Mouse (Mus musculus) fibroblast of lung, adult 2 months (primary cell): ENCODE measurements around the gene Vmn1r38.
"Not testable (repeated sequence)": the region's sequence is repeated elsewhere in the genome, so short reads cannot be mapped to it uniquely, and the experiment has no call there.

Experiments used
- DNase-seq: peaks from one replicate; pipeline ENCODE4 v3.0.0-alpha.2; 2011; ENCODE audit warnings: low read depth

Vmn1r38 gene

DNA sequence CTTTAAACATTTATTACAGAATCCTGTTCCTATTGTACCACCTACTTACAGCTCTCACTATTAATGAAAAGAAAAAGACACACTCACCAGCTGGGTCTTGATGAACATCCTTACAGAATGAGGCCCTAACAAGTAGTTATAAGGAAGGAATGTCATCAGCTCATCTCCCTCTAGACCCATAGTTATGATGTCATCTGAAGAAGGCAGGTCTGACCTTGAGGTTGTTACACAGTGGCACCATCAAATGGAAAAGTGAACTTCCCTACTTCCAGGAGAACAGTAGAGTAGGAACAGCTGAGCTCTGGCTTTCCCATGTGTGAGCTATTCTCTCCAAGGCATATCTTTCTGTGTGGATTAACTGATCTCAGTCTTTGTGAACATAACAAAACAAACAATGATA lies at the start of gene Vmn1r38:
Gene Vmn1r38, minus strand, starts transcription at position 101 of the 400 bp plus-strand sequence.
- DNase-seq: not testable (repeated sequence)

DNA sequence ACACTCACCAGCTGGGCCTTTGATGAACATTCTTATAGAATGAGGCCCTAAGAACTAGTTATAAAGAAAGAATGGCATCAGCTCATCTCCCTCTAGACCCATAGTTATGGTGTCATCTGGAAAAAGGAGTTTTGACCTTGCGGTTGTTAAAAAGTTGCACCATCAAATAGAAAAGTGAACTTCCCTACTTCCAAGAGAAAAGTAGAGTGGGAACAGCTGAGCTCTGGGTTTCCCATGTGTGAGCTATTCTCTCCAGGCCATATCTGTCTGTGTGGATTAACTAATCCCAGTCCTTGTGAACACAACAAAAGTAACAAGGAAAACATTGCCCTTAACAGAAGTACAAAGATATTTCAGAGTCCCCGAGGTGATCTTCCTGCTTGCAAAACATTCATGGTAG lies 28.1 kb upstream of the Vmn1r38 start, which contains the start of gene Vmn1r39:
Gene Vmn1r39, minus strand, starts transcription at position 101 of the 400 bp plus-strand sequence.
- DNase-seq: no peak

DNA sequence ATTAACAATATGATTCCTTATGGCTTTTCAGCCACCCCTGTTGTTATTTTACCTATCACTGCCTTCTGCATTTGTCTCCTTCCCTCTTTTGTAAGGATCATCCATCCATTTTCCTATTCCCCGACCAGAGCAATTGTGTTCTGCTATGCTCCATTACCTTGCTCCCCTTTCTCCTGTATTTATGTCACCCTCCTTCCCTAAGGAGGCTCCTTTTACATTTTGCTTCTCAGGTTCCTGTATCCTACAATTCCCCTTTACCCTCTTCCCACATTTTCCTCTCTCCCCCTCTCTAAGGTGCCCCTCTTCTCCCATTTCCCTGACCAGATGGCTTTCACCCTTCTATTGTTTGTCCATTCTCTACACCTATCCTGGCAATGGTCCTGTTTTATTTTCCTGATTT lies 23.9 kb upstream of the Vmn1r38 start:
- DNase-seq: no peak

DNA sequence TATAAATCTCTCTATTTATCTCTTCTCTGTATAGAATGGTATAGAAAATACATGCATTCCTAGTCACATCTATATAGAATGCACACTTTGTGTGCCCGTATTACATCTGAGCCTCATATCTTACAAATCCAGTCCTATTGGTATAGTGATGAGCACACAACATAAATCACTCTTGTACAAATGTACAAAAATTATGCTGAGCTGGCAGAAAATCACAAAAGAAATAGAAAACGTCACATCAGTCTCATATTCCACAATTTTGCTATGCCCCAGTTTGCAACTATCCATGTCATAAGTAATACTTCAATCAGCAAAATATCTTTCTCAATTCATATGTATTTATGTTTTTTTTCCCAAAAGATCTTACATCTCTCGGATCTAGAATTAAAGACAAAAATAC lies 23.3 kb upstream of the Vmn1r38 start:
- DNase-seq: no peak

DNA sequence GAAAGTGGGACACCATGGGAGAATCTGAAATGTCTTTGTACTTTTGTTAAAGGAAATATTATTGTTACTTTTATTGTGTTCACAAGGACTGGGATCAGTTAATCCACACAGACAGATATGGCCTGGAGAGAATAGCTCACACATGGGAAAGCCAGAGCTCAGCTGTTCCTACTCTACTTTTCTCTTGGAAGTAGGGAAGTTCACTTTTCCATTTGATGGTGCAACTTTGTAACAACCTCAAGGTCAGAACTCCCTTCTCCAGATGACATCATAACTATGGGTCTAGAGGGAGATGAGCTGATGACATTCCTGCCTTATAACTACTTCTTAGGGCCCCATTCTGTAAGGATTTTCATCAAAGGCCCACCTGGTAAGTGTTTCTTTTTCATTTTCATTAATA lies 53.3 kb downstream of the Vmn1r38 start, which contains the start of gene Vmn1r37:
Gene Vmn1r37, plus strand, starts transcription at position 301 of the 400 bp plus-strand sequence.
- DNase-seq: not testable (repeated sequence)
